Mouse (Mus musculus): ENCODE measurements around the gene Notch4. TPM values are rescaled to one million over a fixed set of nuclear protein-coding genes. Genes with fewer than 3 reads are reported as not detected.
"Not testable (repeated sequence)": the region's sequence is repeated elsewhere in the genome, so short reads cannot be mapped to it uniquely, and the experiment has no call there.

The Notch4 gene
- 10 to 100 TPM; 41.8 to 56.5 TPM for total RNA-seq (2021)

- intact Hi-C loops (cut with DNase I): no loop called here
- peak; percentile 55 to 58 for DNase-seq
Observed at GRCm38 (mm10) chr17:34564003-34564421, at the start of gene Notch4. Gene Notch4 (plus strand): TSS chr17:34564268.

- no peak for DNase-seq
- intact Hi-C loops (cut with DNase I): no loop called here
Observed at GRCm38 (mm10) chr17:34516514-34516913, 47.6 kb upstream of the Notch4 start.

GRCm38 (mm10) chr17:34517252-34517651 is 46.8 kb upstream of the Notch4 start, which contains the start of gene Btnl6:
Gene Btnl6 (minus strand): TSS chr17:34517352.
- no peak for DNase-seq
- intact Hi-C loops (cut with DNase I): no loop called here

GRCm38 (mm10) chr17:34517795-34518194 is 46.3 kb upstream of the Notch4 start:
- intact Hi-C loops (cut with DNase I): no loop called here

GRCm38 (mm10) chr17:34518571-34518970 is 45.5 kb upstream of the Notch4 start:
- intact Hi-C loops (cut with DNase I): not testable (repeated sequence)

More at GRCm38 (mm10) chr17:34517795-34518194, 46.3 kb upstream of the Notch4 start:
- DNase-seq: no peak

GRCm38 (mm10) chr17:34519001-34519400 is 45.1 kb upstream of the Notch4 start:
- intact Hi-C loops (cut with DNase I): no loop called here
- no peak for DNase-seq

More at GRCm38 (mm10) chr17:34518571-34518970, 45.5 kb upstream of the Notch4 start:
- not testable (repeated sequence) for DNase-seq

GRCm38 (mm10) chr17:34532671-34533070 is 31.4 kb upstream of the Notch4 start:
- DNase-seq: no peak

GRCm38 (mm10) chr17:34543567-34543966 is 20.5 kb upstream of the Notch4 start:
- DNase-seq; intact Hi-C loops (cut with DNase I): not testable (repeated sequence)

More at GRCm38 (mm10) chr17:34532671-34533070, 31.4 kb upstream of the Notch4 start:
- intact Hi-C loops (cut with DNase I): no loop called here

GRCm38 (mm10) chr17:34546797-34547196 is 17.3 kb upstream of the Notch4 start:
- intact Hi-C loops (cut with DNase I): no loop called here
- no peak for DNase-seq

- DNase-seq: no peak
- intact Hi-C loops (cut with DNase I): no loop called here
Observed at GRCm38 (mm10) chr17:34547601-34548000, 16.5 kb upstream of the Notch4 start.

GRCm38 (mm10) chr17:34549156-34549555 is 14.9 kb upstream of the Notch4 start:
- intact Hi-C loops (cut with DNase I): no loop called here
- no peak for DNase-seq

GRCm38 (mm10) chr17:34549843-34550242 is 14.2 kb upstream of the Notch4 start:
- no peak for DNase-seq
- intact Hi-C loops (cut with DNase I): loop anchor here (10.0 kb wide), 1 partner anchor 405 kb away; the partner anchor contains the start of gene H2-DMb2

GRCm38 (mm10) chr17:34555483-34555882 is 8.6 kb upstream of the Notch4 start:
- intact Hi-C loops (cut with DNase I): loop anchor here (2.0 to 10.0 kb wide), 3 partner anchors 62 to 411 kb away; partner anchors contain the start of genes Egfl8 and H2-DMb2
- peak; percentile 81 to 89 for DNase-seq

GRCm38 (mm10) chr17:34556406-34556805 is 7.7 kb upstream of the Notch4 start:
- intact Hi-C loops (cut with DNase I): loop anchor here (5.0 to 10.0 kb wide), 2 partner anchors 61 to 412 kb away; partner anchors contain the start of genes Egfl8 and H2-DMb2
- no peak for DNase-seq

GRCm38 (mm10) chr17:34557411-34557810 is 6.7 kb upstream of the Notch4 start:
- intact Hi-C loops (cut with DNase I): loop anchor here (5.0 to 10.0 kb wide), 2 partner anchors 60 to 413 kb away; partner anchors contain the start of genes Egfl8 and H2-DMb2
- no peak for DNase-seq

GRCm38 (mm10) chr17:34559116-34559515 is 5.0 kb upstream of the Notch4 start:
- no peak for DNase-seq
- intact Hi-C loops (cut with DNase I): loop anchor here (5.0 to 10.0 kb wide), 2 partner anchors 58 to 414 kb away; partner anchors contain the start of genes Egfl8 and H2-DMb2

GRCm38 (mm10) chr17:34559895-34560294 is 4.2 kb upstream of the Notch4 start:
- no peak for DNase-seq
- intact Hi-C loops (cut with DNase I): loop anchor here (5.0 to 10.0 kb wide), 2 partner anchors 57 to 415 kb away; partner anchors contain the start of genes Egfl8 and H2-DMb2

- intact Hi-C loops (cut with DNase I): no loop called here
- no peak for DNase-seq
Observed at GRCm38 (mm10) chr17:34560438-34560837, 3.6 kb upstream of the Notch4 start.

- DNase-seq: no peak
- intact Hi-C loops (cut with DNase I): no loop called here
Observed at GRCm38 (mm10) chr17:34561200-34561599, 2.9 kb upstream of the Notch4 start.

GRCm38 (mm10) chr17:34562595-34562994 is 1.5 kb upstream of the Notch4 start:
- DNase-seq: no peak
- intact Hi-C loops (cut with DNase I): no loop called here

- intact Hi-C loops (cut with DNase I): no loop called here
- no peak for DNase-seq
Observed at GRCm38 (mm10) chr17:34563354-34563753, 714 bp upstream of the Notch4 start.

- intact Hi-C loops (cut with DNase I): no loop called here
- peak; percentile 59 to 60 for DNase-seq
Observed at GRCm38 (mm10) chr17:34564796-34565195, 728 bp downstream of the Notch4 start.
